Mouse (Mus musculus): ENCODE measurements around the gene Gtf2e1.

DNA sequence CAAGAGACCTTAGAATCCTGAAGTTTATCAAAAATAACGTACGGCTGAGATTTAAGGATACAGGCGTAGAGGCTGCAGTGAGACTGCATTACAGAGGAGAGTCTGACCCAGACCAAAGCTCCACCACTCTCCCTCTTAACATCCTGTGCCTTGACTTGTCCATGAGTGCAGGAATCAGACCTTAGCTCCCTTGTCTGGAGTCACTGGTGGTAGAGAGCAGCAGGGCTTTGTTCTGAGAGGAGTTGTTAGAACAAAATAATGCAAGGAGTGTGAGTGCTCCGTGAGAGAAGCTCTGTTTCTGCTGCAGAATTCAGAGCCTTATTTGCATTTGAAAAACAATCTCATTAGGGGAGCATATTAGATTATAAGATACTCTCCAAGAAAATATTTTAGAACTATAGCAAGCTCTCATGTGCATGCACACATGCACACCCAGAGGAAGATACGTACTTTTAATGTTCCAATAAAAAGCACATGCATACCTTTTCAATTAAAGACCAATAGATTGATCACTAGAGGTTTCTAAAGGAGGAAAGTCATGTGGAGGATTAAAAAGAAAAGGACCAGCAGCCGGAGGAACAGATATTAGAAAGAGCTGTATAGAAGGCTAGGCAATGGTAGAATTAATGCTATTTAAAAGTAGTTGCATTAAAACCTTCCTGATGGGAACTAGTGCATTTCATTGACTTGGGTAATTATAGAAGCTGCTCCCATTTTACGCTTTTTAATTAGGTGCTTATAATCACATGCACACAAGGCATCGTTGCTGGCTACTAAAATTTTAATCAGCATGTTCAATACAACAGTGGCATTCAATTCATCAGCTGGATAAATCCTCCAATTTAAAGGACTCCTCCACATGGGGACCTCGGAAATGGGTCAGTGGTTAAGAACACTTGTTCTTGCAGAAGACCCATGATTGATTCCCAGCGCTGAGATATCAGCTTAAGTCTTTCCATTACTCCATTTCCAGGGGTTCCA is 61.0 kb downstream of the Gtf2e1 start:
- TF ChIP-seq CTCF (IDR thresholded peaks at IDR 0.05) (no peak), POLR2A (IDR thresholded peaks at IDR 0.05; ENCODE audit: insufficient read depth, low read depth, low read length) (no peak), EP300 (IDR thresholded peaks at IDR 0.05; ENCODE audit: insufficient read depth, low read depth, low read length) (no peak)
